Mouse (Mus musculus): Measurements from ENCODE around the gene Adam34.
"Not testable (repeated sequence)": the region's sequence is repeated elsewhere in the genome, so short reads cannot be mapped to it uniquely, and the experiment has no call there.

Adam34 gene

DNA sequence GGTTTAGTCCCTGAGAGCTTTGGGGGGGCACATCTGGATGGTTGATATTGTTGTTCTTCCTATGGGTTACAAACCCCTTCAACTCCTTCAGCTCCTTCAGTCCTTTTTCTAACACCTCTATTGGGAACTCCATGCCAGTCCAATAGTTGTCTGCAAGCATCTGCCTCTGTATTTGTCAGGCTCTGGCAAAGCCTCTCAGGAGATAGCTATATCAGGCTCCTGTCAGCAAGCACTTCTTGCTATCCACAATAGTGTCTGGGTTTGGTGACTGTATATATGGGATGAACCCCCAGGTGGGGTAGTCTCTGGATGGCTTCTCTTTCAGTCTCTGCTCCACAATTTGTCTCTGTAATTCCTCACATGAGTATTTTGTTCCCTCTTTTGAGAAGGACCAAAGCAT, at the start of gene Adam34:
Gene Adam34, minus strand, starts transcription at position 101 of the 400 bp plus-strand sequence.
- no peak for DNase-seq

DNA sequence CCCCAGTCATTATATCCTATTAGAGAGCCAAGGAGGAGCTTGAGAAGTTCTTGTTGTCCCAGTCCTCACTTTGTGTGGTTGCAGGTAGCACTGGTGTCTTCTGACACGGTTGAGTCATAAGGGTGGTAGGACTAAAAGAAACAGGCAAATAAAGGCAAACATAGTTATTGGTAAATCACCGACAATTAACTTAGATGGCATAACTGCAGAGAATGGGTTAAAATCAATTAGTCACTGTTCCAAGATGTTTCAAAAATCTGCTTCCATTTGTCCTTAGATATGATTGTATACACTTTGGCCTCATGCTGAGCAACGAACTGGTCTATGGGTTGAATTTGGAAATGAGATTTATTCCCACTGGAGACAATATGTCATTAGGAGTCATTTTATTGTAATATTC, 82.7 kb downstream of the Adam34 start, which contains the start of gene Gm5346:
Gene Gm5346, minus strand, starts transcription at position 101 of the 400 bp plus-strand sequence.
- no peak for DNase-seq

DNA sequence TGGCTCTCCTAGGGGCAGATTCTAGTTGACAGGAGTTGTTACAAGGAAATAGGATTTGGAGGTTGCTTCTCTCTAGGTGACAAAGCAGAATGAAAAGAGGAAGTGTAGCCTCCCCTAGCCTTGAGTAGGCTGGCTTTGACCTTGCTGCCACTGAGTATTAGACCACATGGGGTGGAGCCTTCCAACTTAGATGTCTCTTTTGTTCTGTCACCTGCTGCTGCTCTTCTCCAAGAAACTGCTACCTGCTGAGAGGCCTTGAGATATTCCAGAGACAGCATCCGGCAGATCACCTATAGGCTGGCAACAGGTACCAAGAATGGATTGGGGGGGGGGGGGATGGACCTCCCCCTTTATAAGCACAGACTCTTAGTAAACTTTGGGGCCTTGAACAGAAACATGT, 93.8 kb downstream of the Adam34 start:
- DNase-seq = no peak

DNA sequence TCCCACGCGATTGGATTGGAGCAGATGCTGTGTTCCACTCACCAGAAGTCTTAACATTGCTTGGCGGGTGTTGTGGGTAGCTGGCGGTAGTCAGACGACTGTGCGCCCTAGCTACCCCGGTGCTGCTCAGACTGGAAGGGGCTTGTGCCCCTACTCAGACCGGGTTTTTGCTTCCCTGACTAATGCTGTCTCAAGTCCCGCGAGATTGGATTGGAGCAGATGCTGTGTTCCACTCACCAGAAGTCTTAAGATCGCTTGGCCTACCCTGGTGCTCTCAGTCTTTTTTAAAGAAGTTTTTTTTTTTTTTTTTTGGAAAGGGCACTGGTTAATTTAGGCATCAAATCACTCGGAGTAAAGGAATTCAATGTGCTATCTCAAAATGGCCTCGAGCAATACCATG, 106.2 kb downstream of the Adam34 start:
- not testable (repeated sequence) for DNase-seq

DNA sequence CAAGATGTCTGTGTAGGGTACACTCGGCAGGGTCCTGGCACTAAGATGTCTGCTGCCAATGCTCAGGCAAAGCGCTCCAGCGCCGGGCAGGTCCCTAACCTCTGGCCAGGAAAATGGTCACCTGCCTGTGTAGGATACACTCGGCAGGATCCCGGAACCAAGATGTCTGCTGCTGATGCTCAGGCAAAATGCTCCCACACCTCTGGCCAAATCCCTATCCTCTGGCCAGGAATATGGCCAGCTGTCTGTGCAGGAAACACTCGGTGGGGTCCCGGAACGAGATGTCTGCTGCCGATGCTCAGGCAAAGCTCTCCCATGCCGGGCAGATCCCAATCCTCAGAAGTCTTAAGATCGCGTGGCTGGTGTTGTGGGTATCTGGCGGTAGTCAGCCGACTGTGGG, 106.7 kb downstream of the Adam34 start:
- not testable (repeated sequence) for DNase-seq
